Mouse (Mus musculus): ENCODE data around the gene Sorl1. TPM values are rescaled to one million over a fixed set of nuclear protein-coding genes. Genes with fewer than 3 reads are reported as not detected.

Gene Sorl1
- polyA plus RNA-seq, 1 experiment: 32.7 TPM

DNA sequence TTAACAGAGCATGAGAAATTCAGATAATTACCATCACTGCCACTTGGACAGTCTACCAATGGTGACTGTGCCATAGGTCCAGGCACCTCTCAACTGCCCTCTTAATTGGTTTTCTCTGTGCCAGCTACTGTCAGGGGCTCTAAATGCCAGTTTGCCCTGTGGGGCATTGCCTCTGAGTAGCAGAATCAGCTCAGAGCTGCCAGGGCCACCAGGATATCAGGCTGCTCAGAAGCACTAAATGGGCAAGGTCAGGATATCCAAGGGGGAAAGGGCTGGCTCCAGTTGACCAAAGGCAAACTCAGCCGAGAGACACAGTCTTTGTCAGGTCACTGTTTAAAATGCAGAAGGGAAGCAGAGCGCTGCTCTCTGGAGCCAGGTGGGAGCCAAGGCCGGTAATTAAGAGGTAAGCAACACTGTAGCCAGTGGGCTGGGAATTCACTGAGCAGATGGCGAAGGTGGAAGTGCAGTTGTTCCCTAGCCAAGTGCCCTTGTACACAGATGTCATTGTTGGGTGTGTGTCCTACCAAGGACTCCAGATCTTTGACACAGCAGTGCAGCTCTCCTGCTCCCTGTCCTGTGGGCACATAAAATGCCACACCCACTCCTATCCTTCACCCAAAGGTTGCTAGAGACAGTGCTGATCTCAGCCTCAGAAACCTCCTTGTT, 181.0 kb downstream of the Sorl1 start:
- Histone ChIP-seq H3K4me1 (ENCODE audit: control insufficient read depth, insufficient read depth, low read length) (no peaks in the 10 kb centered on the region), H3K4me3 (replicated peaks; ENCODE audit: control insufficient read depth, low read depth, low read length) (no peak overlapping the region), H3K27ac (ENCODE audit: control insufficient read depth, insufficient read depth, low read depth, low read length, poor library complexity) (no peak overlapping the region)
- no peak for TF ChIP-seq CTCF (IDR thresholded peaks at IDR 0.05; ENCODE audit: control insufficient read depth, insufficient read depth, low read length)
- TF ChIP-seq POLR2A (IDR thresholded peaks at IDR 0.05; ENCODE audit: borderline replicate concordance, control insufficient read depth, low read depth, low read length): no peak
- 77% methylated on average over 4 of the region's 4 CpGs for WGBS

DNA sequence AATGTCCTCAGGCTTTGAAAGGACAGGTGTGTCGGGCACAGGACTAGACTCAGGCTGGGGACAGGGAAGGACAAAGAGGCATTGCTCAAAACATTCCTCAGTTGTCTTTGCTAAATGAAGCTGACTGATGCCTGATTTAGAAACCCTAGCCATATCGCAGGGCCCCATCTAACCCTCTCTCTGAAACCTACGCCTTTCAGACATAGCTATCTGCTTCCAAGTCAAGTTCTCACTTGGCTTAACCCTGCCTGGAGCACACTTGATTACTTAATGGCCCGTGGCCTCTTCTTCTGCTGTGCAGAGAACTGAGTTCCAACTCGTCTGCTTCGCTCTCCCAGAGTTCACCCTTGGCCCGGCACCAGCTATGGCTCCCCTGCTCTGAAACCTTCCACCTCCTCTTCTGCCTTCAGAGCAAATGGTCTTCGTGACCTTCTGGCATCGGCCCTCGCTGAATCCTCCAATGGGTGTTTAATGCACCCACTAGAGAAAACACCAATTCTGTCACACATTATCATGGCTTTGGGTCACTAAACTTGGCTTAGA, 183.7 kb downstream of the Sorl1 start:
- TF ChIP-seq POLR2A (IDR thresholded peaks at IDR 0.05; ENCODE audit: borderline replicate concordance, control insufficient read depth, low read depth, low read length) (no peak), CTCF (IDR thresholded peaks at IDR 0.05; ENCODE audit: control insufficient read depth, insufficient read depth, low read length) (no peak)
- no peaks in the 10 kb centered on the region for H3K4me1 ChIP-seq (ENCODE audit: control insufficient read depth, insufficient read depth, low read length)
- no peak overlapping the region for H3K4me3 ChIP-seq (replicated peaks; ENCODE audit: control insufficient read depth, low read depth, low read length)
- WGBS: 76% methylated on average over 10 of the region's 10 CpGs
- no peak overlapping the region for H3K27ac ChIP-seq (ENCODE audit: control insufficient read depth, insufficient read depth, low read depth, low read length, poor library complexity)

DNA sequence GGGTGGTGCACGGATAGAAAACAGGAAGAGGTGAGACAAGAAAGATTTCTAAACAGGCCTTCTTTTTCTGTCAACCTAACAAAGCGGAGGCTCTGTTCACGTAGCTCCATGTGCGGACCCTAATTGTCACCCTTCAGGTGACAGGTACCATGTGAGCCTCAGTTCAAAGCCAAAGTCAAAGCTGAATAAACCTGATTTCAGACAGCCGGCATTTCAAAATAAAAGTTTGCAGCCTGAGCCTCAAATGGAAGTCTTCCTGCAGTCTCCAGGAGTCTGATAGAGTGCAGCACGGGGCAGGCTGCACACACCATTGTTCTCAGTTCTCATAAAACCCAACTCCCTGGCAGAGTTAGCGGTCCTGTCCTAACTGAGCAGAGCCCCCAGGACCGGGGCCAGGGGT, 185.6 kb downstream of the Sorl1 start:
- Histone ChIP-seq H3K27ac (ENCODE audit: control insufficient read depth, insufficient read depth, low read depth, low read length, poor library complexity) (no peak overlapping the region), H3K4me1 (ENCODE audit: control insufficient read depth, insufficient read depth, low read length) (no peaks in the 10 kb centered on the region), H3K4me3 (replicated peaks; ENCODE audit: control insufficient read depth, low read depth, low read length) (no peak overlapping the region)
- TF ChIP-seq POLR2A (IDR thresholded peaks at IDR 0.05; ENCODE audit: borderline replicate concordance, control insufficient read depth, low read depth, low read length): no peak
- no peak for TF ChIP-seq CTCF (IDR thresholded peaks at IDR 0.05; ENCODE audit: control insufficient read depth, insufficient read depth, low read length)
- 61% methylated on average over 8 of the region's 8 CpGs for WGBS

DNA sequence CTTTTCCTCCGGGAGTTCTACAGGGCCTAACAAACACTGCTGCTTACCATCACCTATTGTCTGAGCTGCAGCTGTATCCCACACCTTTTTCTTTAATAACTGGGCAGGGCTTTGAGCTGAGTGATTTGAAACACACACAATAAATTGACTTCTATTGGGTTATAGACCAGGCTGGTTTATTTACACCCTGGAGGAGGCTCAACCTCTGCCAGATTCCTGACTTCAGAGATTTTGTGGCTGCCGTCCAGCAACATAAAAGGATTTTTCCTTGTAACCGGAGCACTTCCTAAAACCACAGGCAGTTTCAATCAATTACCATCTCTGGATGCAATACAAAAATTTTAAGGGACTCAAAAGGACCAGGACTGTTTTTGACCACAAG, 186.1 kb downstream of the Sorl1 start:
- H3K4me3 ChIP-seq (replicated peaks; ENCODE audit: control insufficient read depth, low read depth, low read length): no peak overlapping the region
- no peaks in the 10 kb centered on the region for H3K4me1 ChIP-seq (ENCODE audit: control insufficient read depth, insufficient read depth, low read length)
- WGBS: 81% methylated on average over 3 of the region's 3 CpGs
- H3K27ac ChIP-seq (ENCODE audit: control insufficient read depth, insufficient read depth, low read depth, low read length, poor library complexity): no peak overlapping the region
- TF ChIP-seq POLR2A (IDR thresholded peaks at IDR 0.05; ENCODE audit: borderline replicate concordance, control insufficient read depth, low read depth, low read length): no peak
- TF ChIP-seq CTCF (IDR thresholded peaks at IDR 0.05; ENCODE audit: control insufficient read depth, insufficient read depth, low read length): no peak

DNA sequence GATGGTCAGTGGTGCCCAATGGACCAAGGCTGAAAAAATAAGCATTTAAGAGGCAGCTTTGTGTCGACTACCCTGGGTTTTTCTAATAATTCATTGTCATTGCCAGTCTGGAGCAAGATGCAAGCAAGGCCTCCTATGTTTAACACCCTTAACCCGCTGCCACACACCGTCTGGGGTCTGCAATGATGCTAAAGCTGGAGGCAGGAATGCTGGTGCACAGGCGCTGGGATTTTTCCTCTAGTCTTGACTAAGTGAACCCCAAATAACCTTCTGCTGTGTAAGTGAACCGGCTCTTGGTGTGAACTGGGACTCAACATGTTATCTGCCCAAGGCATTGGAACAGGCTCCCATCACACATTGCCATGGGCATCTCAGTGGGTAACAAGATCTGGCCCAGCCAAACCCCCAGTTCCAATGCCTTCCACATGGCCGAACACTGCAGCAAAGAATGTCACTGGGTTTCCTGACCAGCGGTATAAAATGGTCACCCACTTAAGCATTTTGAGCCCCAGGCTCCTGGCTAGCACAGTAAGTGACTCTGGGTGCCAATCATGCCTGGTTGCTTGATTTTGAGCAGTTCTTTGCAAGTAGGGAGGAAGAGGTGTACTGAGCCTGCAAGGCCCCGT, 186.6 kb downstream of the Sorl1 start:
- 75% methylated on average over 8 of the region's 8 CpGs for WGBS
- Histone ChIP-seq H3K4me1 (ENCODE audit: control insufficient read depth, insufficient read depth, low read length) (no peaks in the 10 kb centered on the region), H3K27ac (ENCODE audit: control insufficient read depth, insufficient read depth, low read depth, low read length, poor library complexity) (no peak overlapping the region), H3K4me3 (replicated peaks; ENCODE audit: control insufficient read depth, low read depth, low read length) (no peak overlapping the region)
- no peak for TF ChIP-seq POLR2A (IDR thresholded peaks at IDR 0.05; ENCODE audit: borderline replicate concordance, control insufficient read depth, low read depth, low read length)
- TF ChIP-seq CTCF (IDR thresholded peaks at IDR 0.05; ENCODE audit: control insufficient read depth, insufficient read depth, low read length): no peak

DNA sequence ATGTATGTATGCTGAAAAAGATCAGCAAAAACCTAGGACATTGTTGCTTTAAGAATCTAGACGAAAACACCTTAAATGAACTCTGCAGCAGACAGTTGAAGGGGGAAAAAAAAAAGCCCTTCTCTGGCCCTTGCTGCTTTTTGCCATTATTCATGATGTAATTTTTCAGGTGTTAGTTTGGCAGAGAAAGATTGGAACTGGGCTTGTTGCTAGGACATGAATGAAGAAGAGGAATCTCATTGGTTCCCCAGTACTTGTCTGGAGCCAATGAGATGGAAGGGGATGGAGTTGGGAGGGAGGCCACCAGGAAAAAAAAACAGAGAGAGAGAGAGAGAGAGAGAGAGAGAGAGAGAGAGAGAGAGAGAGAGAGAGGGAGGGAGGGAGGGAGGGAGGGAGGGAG, 187.5 kb downstream of the Sorl1 start:
- no peak for TF ChIP-seq CTCF (IDR thresholded peaks at IDR 0.05; ENCODE audit: control insufficient read depth, insufficient read depth, low read length)
- TF ChIP-seq POLR2A (IDR thresholded peaks at IDR 0.05; ENCODE audit: borderline replicate concordance, control insufficient read depth, low read depth, low read length): no peak
- H3K27ac ChIP-seq (ENCODE audit: control insufficient read depth, insufficient read depth, low read depth, low read length, poor library complexity): no peak overlapping the region
- no peaks in the 10 kb centered on the region for H3K4me1 ChIP-seq (ENCODE audit: control insufficient read depth, insufficient read depth, low read length)
- WGBS: 50% methylated on average over 1 of the region's 1 CpGs
- H3K4me3 ChIP-seq (replicated peaks; ENCODE audit: control insufficient read depth, low read depth, low read length): no peak overlapping the region

DNA sequence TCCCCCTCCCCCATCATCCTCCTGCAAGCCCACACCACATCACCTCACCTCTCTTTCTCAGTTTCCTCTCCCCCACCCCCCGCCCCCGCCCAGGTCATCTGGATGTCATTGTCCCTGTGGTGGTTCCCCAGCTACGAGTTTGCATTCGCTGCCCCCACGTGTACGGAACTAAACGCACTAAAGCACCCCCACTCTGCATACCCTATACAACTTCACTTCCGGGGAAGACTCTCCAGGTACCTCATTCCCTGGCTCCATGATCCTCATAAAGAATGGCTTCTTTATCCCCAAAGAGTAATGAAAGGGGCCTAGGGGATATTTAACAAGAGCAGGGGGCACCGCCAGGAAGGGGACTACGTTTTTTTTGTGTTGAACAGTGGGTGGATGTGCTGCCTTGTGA, 188.1 kb downstream of the Sorl1 start:
- Histone ChIP-seq H3K27ac (ENCODE audit: control insufficient read depth, insufficient read depth, low read depth, low read length, poor library complexity) (no peak overlapping the region), H3K4me3 (replicated peaks; ENCODE audit: control insufficient read depth, low read depth, low read length) (no peak overlapping the region), H3K4me1 (ENCODE audit: control insufficient read depth, insufficient read depth, low read length) (no peaks in the 10 kb centered on the region)
- TF ChIP-seq CTCF (IDR thresholded peaks at IDR 0.05; ENCODE audit: control insufficient read depth, insufficient read depth, low read length): no peak
- TF ChIP-seq POLR2A (IDR thresholded peaks at IDR 0.05; ENCODE audit: borderline replicate concordance, control insufficient read depth, low read depth, low read length): no peak
- WGBS: 11% methylated on average over 10 of the region's 10 CpGs

DNA sequence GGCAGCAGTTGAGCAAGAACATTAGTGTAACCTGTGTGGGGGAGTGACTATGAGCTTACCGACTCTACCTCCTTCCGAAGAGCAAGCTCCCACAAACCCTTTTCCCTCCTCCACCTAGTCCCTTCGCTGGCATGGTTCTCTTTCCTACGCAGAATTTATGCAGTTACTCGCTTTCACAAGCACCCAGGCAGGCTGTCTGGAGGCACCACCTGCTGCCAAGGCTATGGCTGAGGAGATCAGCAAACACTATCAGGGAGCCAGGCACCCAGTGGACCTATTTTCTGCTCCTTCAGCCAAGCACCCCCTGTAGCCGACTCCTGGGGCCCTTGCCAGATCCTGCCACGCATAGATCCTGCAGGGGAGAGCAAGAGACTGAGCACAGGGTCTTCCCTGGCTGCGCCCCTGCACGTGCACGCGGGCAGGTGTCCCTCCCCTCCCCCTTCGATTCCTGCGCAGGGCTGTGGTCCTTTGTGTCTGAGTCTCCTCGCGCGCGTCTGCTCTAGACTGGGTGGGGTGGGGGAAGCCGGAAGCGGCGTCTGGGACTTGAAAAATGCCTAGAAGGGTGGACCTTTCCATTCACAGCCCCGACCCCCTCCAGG, 188.6 kb downstream of the Sorl1 start:
- Histone ChIP-seq H3K4me3 (replicated peaks; ENCODE audit: control insufficient read depth, low read depth, low read length) (no peak overlapping the region), H3K4me1 (ENCODE audit: control insufficient read depth, insufficient read depth, low read length) (no peaks in the 10 kb centered on the region), H3K27ac (ENCODE audit: control insufficient read depth, insufficient read depth, low read depth, low read length, poor library complexity) (no peak overlapping the region)
- 4% methylated on average over 21 of the region's 21 CpGs for WGBS
- TF ChIP-seq POLR2A (IDR thresholded peaks at IDR 0.05; ENCODE audit: borderline replicate concordance, control insufficient read depth, low read depth, low read length) (no peak), CTCF (IDR thresholded peaks at IDR 0.05; ENCODE audit: control insufficient read depth, insufficient read depth, low read length) (no peak)

Measured in bone marrow, adult 2 months (tissue).